Mouse (Mus musculus): Measurements from ENCODE around the gene Cpm. TPM values are rescaled to one million over a fixed set of nuclear protein-coding genes. Genes with fewer than 3 reads are reported as not detected.
"Not testable (repeated sequence)": the region's sequence is repeated elsewhere in the genome, so short reads cannot be mapped to it uniquely, and the experiment has no call there.

Gene Cpm
- polyA plus RNA-seq, 1 experiment from 2014 or later: 4.2 TPM

- Histone ChIP-seq H3K27ac (ENCODE audit: low read depth, low read length) (no peak overlapping the region), H3K9me3 (ENCODE audit: control insufficient read depth, low read length) (no peaks in the 10 kb centered on the region), H3K36me3 (ENCODE audit: control insufficient read depth, insufficient read depth, low read length) (no peaks in the 10 kb centered on the region), H3K4me2 (ENCODE audit: low read depth, low read length) (no peak overlapping the region), H3K4me3 (ENCODE audit: low read depth, low read length) (no peak overlapping the region), H3K27me3 (ENCODE audit: control insufficient read depth, insufficient read depth, low read length) (no peaks in the 10 kb centered on the region), H3K9ac (replicated peaks; ENCODE audit: low read depth, low read length) (no peak overlapping the region), H3K4me1 (ENCODE audit: control insufficient read depth, insufficient read depth, low read length) (no peaks in the 10 kb centered on the region)
- 93% methylated on average over 5 of the region's 5 CpGs for WGBS
- ATAC-seq (ENCODE audit: low read depth): no peak
These were observed 36.2 kb upstream of the Cpm start for GRCm38 (mm10) chr10:117593041-117593570.

- no peak for ATAC-seq (ENCODE audit: low read depth)
- no peak overlapping the region for H3K27ac ChIP-seq (ENCODE audit: low read depth, low read length)
- H3K9ac ChIP-seq (replicated peaks; ENCODE audit: low read depth, low read length): no peak overlapping the region
- H3K4me2 ChIP-seq (ENCODE audit: low read depth, low read length): no peak overlapping the region
- no peaks in the 10 kb centered on the region for H3K36me3 ChIP-seq (ENCODE audit: control insufficient read depth, insufficient read depth, low read length)
- no peaks in the 10 kb centered on the region for H3K9me3 ChIP-seq (ENCODE audit: control insufficient read depth, low read length)
- H3K4me3 ChIP-seq (ENCODE audit: low read depth, low read length): no peak overlapping the region
- H3K4me1 ChIP-seq (ENCODE audit: control insufficient read depth, insufficient read depth, low read length): no peaks in the 10 kb centered on the region
- no peaks in the 10 kb centered on the region for H3K27me3 ChIP-seq (ENCODE audit: control insufficient read depth, insufficient read depth, low read length)
- WGBS: 94% methylated on average over 13 of the region's 13 CpGs
These were observed 35.4 kb upstream of the Cpm start for GRCm38 (mm10) chr10:117593857-117594256.

DNA sequence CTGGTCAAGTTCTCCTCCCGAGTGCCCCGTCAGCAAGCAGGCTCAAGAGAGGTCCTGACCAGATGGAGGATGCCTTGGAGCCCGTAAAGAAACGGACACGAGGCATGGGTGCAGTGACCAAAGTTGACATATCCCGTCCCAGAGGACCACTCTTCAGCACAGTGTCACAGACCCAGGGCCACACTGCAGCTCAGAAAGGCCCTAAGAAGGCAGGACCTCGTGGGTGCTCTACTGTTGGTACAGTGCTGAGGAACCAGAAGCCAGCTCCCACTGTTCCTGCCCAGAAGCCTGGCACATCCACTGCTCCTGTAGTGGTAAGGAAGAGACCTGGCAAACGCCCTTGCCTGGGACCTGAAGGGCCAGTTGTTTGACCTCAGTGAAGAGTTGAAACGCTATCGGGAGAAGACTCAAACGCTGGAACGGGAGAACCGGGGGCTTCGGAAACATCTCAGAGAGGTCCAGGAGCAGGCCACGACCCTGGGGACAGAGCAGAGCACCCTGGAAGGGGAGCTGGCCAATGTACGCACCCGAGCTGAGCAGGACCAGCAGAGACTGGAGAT is 34.9 kb upstream of the Cpm start:
- no peak overlapping the region for H3K4me3 ChIP-seq (ENCODE audit: low read depth, low read length)
- no peak overlapping the region for H3K27ac ChIP-seq (ENCODE audit: low read depth, low read length)
- 91% methylated on average over 17 of the region's 17 CpGs for WGBS
- no peaks in the 10 kb centered on the region for H3K27me3 ChIP-seq (ENCODE audit: control insufficient read depth, insufficient read depth, low read length)
- no peak overlapping the region for H3K4me2 ChIP-seq (ENCODE audit: low read depth, low read length)
- no peak for ATAC-seq (ENCODE audit: low read depth)
- H3K4me1 ChIP-seq (ENCODE audit: control insufficient read depth, insufficient read depth, low read length): no peaks in the 10 kb centered on the region
- H3K9ac ChIP-seq (replicated peaks; ENCODE audit: low read depth, low read length): no peak overlapping the region
- no peaks in the 10 kb centered on the region for H3K36me3 ChIP-seq (ENCODE audit: control insufficient read depth, insufficient read depth, low read length)
- H3K9me3 ChIP-seq (ENCODE audit: control insufficient read depth, low read length): no peaks in the 10 kb centered on the region

DNA sequence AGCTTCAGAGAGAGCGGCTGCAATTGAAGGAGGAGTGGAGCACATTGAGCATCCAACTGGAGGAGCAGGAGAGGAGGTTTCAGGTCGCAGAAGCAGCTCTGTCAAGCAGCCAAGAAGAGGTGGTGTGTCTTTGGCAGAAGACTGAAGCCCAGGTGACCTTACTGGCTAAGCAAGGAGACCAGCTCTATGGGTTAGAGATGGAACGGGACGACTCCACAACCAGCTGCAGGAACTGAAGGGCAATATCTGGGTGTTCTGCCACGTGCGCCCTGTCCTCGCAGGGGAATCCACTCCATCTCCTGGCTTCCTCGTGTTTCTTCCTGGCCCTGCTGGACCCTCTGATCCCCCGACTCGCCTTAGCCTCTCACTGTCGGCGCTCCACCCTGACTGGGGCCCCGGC is 34.4 kb upstream of the Cpm start:
- H3K4me3 ChIP-seq (ENCODE audit: low read depth, low read length): no peak overlapping the region
- H3K9me3 ChIP-seq (ENCODE audit: control insufficient read depth, low read length): no peaks in the 10 kb centered on the region
- H3K27ac ChIP-seq (ENCODE audit: low read depth, low read length): no peak overlapping the region
- H3K4me1 ChIP-seq (ENCODE audit: control insufficient read depth, insufficient read depth, low read length): no peaks in the 10 kb centered on the region
- no peaks in the 10 kb centered on the region for H3K27me3 ChIP-seq (ENCODE audit: control insufficient read depth, insufficient read depth, low read length)
- H3K9ac ChIP-seq (replicated peaks; ENCODE audit: low read depth, low read length): no peak overlapping the region
- ATAC-seq (ENCODE audit: low read depth): no peak
- H3K36me3 ChIP-seq (ENCODE audit: control insufficient read depth, insufficient read depth, low read length): no peaks in the 10 kb centered on the region
- no peak overlapping the region for H3K4me2 ChIP-seq (ENCODE audit: low read depth, low read length)
- WGBS: 89% methylated on average over 13 of the region's 13 CpGs

GRCm38 (mm10) chr10:117595442-117596164 is 33.7 kb upstream of the Cpm start:
- no peaks in the 10 kb centered on the region for H3K4me1 ChIP-seq (ENCODE audit: control insufficient read depth, insufficient read depth, low read length)
- H3K27ac ChIP-seq (ENCODE audit: low read depth, low read length): no peak overlapping the region
- no peak overlapping the region for H3K4me3 ChIP-seq (ENCODE audit: low read depth, low read length)
- no peak overlapping the region for H3K4me2 ChIP-seq (ENCODE audit: low read depth, low read length)
- ATAC-seq (ENCODE audit: low read depth): no peak
- H3K36me3 ChIP-seq (ENCODE audit: control insufficient read depth, insufficient read depth, low read length): no peaks in the 10 kb centered on the region
- H3K9ac ChIP-seq (replicated peaks; ENCODE audit: low read depth, low read length): no peak overlapping the region
- no peaks in the 10 kb centered on the region for H3K27me3 ChIP-seq (ENCODE audit: control insufficient read depth, insufficient read depth, low read length)
- 80% methylated on average over 13 of the region's 13 CpGs for WGBS
- H3K9me3 ChIP-seq (ENCODE audit: control insufficient read depth, low read length): no peaks in the 10 kb centered on the region

DNA sequence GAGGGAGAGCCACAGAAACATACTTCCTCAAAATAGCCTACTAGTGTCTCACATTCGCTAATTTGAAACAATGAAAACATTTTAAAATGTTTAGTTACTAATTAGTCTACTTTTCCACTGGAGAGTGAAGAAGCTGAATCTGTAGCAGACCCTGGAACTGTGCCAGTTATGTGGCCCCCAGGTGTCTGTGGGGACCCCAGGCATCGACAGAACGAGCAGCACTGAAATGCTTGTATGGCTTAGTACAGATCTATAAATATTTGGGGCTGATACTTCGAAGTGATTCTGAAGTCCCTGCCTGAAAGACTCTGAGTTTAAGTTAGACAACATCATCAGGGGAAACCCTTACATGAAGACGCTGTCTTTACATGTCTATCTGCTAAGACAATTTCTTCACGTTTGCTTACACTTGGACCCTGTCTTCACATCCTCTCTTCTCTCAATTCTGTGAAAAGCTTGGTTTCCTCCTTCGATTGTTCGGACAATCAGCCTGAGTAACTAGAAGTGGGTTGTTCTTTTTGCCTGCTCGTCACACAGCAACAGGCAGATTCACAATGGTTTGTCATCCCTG is 33.0 kb upstream of the Cpm start:
- 88% methylated on average over 9 of the region's 9 CpGs for WGBS
- Histone ChIP-seq H3K36me3 (ENCODE audit: control insufficient read depth, insufficient read depth, low read length) (no peaks in the 10 kb centered on the region), H3K27ac (ENCODE audit: low read depth, low read length) (no peak overlapping the region), H3K4me1 (ENCODE audit: control insufficient read depth, insufficient read depth, low read length) (no peaks in the 10 kb centered on the region), H3K27me3 (ENCODE audit: control insufficient read depth, insufficient read depth, low read length) (no peaks in the 10 kb centered on the region), H3K4me3 (ENCODE audit: low read depth, low read length) (no peak overlapping the region), H3K9ac (replicated peaks; ENCODE audit: low read depth, low read length) (no peak overlapping the region), H3K9me3 (ENCODE audit: control insufficient read depth, low read length) (no peaks in the 10 kb centered on the region), H3K4me2 (ENCODE audit: low read depth, low read length) (no peak overlapping the region)
- ATAC-seq (ENCODE audit: low read depth): no peak

GRCm38 (mm10) chr10:117596771-117597324 is 32.5 kb upstream of the Cpm start:
- Histone ChIP-seq H3K27me3 (ENCODE audit: control insufficient read depth, insufficient read depth, low read length) (no peaks in the 10 kb centered on the region), H3K4me3 (ENCODE audit: low read depth, low read length) (no peak overlapping the region), H3K9ac (replicated peaks; ENCODE audit: low read depth, low read length) (no peak overlapping the region), H3K4me2 (ENCODE audit: low read depth, low read length) (no peak overlapping the region), H3K4me1 (ENCODE audit: control insufficient read depth, insufficient read depth, low read length) (no peaks in the 10 kb centered on the region), H3K9me3 (ENCODE audit: control insufficient read depth, low read length) (no peaks in the 10 kb centered on the region), H3K36me3 (ENCODE audit: control insufficient read depth, insufficient read depth, low read length) (no peaks in the 10 kb centered on the region), H3K27ac (ENCODE audit: low read depth, low read length) (no peak overlapping the region)
- 83% methylated on average over 5 of the region's 5 CpGs for WGBS
- ATAC-seq (ENCODE audit: low read depth): no peak

GRCm38 (mm10) chr10:117597371-117598265 is 31.7 kb upstream of the Cpm start:
- H3K4me3 ChIP-seq (ENCODE audit: low read depth, low read length); H3K9ac ChIP-seq (replicated peaks; ENCODE audit: low read depth, low read length); H3K4me1 ChIP-seq (ENCODE audit: control insufficient read depth, insufficient read depth, low read length); H3K27ac ChIP-seq (ENCODE audit: low read depth, low read length); H3K27me3 ChIP-seq (ENCODE audit: control insufficient read depth, insufficient read depth, low read length); H3K4me2 ChIP-seq (ENCODE audit: low read depth, low read length); ATAC-seq (ENCODE audit: low read depth); H3K36me3 ChIP-seq (ENCODE audit: control insufficient read depth, insufficient read depth, low read length); H3K9me3 ChIP-seq (ENCODE audit: control insufficient read depth, low read length): not testable (repeated sequence)
- WGBS: 95% methylated on average over 16 of the region's 16 CpGs
